Mouse (Mus musculus): Measurements from ENCODE around the gene Slit3. TPM values are rescaled to one million over a fixed set of nuclear protein-coding genes. Genes with fewer than 3 reads are reported as not detected.

Slit3 gene
- polyA plus RNA-seq, 1 experiment, result 211 TPM

DNA sequence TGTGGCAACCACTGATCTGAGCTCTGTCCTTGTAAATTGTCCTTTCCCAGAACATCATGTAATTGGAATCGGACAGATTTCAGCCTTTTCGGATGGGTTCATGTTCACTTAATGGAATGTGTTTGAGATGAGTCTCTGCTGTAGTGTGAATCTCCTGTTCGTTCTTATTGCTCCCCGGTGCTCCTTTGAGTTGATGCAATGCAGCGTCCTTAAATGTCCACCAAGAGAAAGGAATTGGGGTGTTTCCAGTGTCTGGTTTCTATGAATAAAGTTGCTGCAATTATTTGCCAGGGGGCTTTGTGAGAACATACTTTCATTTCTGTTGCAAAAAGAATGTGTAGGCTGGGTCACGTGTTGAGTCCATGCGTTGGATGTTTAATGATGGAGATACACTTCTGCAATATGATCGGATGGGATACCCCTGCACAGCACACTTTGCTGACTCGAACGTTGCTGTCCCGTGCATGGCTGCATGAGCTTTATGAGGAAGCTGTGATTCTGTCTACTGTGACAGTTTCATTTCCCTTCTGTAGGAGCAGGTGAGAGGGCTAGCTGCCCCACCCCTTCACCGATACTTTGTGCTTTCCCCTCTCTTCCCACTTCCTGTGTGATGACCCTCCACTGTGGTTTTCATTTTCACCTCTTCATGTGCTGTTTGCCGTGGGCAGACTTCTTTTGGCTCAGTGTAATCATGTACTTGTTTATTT is 30.2 kb upstream of the Slit3 start:
- no peak for TF ChIP-seq CTCF (IDR thresholded peaks at IDR 0.05; ENCODE audit: borderline replicate concordance, insufficient read depth, low read length)
- Histone ChIP-seq H3K4me3 (ENCODE audit: insufficient read depth, low read length) (no peak overlapping the region), H3K4me1 (ENCODE audit: control insufficient read depth, insufficient read depth, low read length) (peaks cover 5% of the 10 kb centered on the region), H3K27ac (ENCODE audit: insufficient read depth, low read length) (no peak overlapping the region)

DNA sequence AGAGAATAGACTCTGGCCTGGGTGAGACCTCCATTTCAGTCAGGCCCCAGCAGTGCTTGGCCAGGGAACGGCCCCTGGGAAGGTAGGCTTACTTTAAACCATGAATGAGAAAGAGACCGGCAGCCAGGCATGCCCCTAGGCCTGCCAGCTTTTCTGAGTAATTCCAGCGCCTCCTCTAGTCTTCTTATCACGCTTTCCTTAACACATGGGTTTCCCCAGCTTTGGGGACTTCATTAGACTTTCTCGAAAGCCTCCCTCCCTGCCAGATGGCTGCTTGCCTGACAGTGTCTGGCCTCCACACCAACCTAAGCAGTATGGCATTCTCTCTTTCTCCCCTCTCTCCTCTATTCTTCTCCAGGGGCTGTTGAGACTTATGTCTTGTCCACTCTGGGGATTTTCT is 24.5 kb upstream of the Slit3 start:
- H3K4me1 ChIP-seq (ENCODE audit: control insufficient read depth, insufficient read depth, low read length), result no peaks in the 10 kb centered on the region
- no peak overlapping the region for H3K27ac ChIP-seq (ENCODE audit: insufficient read depth, low read length)
- TF ChIP-seq CTCF (IDR thresholded peaks at IDR 0.05; ENCODE audit: borderline replicate concordance, insufficient read depth, low read length) (no peak), POLR2A (IDR thresholded peaks at IDR 0.05; ENCODE audit: low read depth, low read length) (no peak)
- H3K4me3 ChIP-seq (ENCODE audit: insufficient read depth, low read length), result no peak overlapping the region

DNA sequence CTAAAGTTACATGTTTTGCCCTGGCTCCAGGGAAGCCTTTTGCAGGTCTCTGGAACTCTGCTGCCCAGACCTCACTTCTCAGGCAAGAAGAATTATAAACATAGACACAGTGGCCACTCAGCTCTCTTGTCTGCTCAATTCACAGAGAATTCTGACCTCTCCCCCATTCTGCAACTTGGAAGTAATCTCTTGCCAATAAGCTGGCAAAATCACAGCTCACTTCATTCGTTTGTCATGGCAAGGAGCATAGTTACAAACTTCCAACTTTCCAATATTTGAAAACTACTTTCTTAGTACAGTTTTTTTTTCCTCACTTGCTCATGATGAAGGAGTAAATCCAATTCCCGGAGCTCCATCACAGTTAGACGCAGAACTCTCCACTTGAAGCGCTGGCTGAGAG is 11.2 kb upstream of the Slit3 start:
- no peak for TF ChIP-seq POLR2A (IDR thresholded peaks at IDR 0.05; ENCODE audit: low read depth, low read length)
- no peak for TF ChIP-seq CTCF (IDR thresholded peaks at IDR 0.05; ENCODE audit: borderline replicate concordance, insufficient read depth, low read length)
- H3K4me3 ChIP-seq (ENCODE audit: insufficient read depth, low read length), result no peak overlapping the region
- H3K4me1 ChIP-seq (ENCODE audit: control insufficient read depth, insufficient read depth, low read length), result no peaks in the 10 kb centered on the region
- no peak overlapping the region for H3K27ac ChIP-seq (ENCODE audit: insufficient read depth, low read length)

DNA sequence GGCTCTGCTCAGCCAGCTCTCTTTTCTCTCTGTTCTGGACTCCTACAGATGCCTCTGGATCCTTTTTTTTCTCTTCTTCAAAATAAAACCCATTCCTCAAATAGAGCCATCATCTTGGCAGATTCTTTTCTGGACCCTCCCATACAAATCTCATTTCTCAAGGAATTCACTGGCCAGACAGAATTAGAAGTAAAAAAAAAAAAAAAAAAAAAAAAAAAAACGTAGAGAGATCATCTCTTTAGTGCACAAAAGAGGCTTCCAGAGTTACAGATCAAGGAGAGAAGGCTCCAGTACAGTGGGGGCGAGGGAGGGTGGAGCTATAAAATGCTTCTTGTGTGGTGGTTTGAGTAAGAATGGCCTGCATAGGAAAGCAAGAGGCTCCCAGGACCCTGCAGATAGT is 10.2 kb upstream of the Slit3 start:
- no peak overlapping the region for H3K27ac ChIP-seq (ENCODE audit: insufficient read depth, low read length)
- TF ChIP-seq POLR2A (IDR thresholded peaks at IDR 0.05; ENCODE audit: low read depth, low read length) (no peak), CTCF (IDR thresholded peaks at IDR 0.05; ENCODE audit: borderline replicate concordance, insufficient read depth, low read length) (no peak)
- H3K4me1 ChIP-seq (ENCODE audit: control insufficient read depth, insufficient read depth, low read length), result no peaks in the 10 kb centered on the region
- H3K4me3 ChIP-seq (ENCODE audit: insufficient read depth, low read length), result no peak overlapping the region

DNA sequence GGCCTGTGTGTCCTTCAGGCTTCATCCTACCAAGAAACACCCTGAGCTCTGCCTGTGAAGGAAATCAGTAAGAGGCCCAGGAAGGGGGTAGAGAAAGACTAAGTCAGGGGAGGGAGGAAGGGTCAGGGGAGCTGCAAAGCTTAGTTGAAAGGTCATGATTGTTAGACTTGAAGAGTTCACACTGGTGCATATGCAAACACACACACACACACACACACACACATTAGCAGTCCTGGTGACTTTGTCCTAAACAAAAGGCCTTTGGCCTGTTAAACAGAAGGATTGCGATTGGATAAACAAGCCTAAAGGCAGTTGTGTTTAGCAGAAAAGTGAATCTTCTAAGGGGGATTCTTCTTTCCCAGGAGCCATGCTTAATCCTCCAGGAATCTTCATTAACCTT is 7.7 kb upstream of the Slit3 start:
- no peak overlapping the region for H3K27ac ChIP-seq (ENCODE audit: insufficient read depth, low read length)
- no peak overlapping the region for H3K4me3 ChIP-seq (ENCODE audit: insufficient read depth, low read length)
- TF ChIP-seq POLR2A (IDR thresholded peaks at IDR 0.05; ENCODE audit: low read depth, low read length) (no peak), CTCF (IDR thresholded peaks at IDR 0.05; ENCODE audit: borderline replicate concordance, insufficient read depth, low read length) (no peak)
- H3K4me1 ChIP-seq (ENCODE audit: control insufficient read depth, insufficient read depth, low read length), result no peaks in the 10 kb centered on the region

DNA sequence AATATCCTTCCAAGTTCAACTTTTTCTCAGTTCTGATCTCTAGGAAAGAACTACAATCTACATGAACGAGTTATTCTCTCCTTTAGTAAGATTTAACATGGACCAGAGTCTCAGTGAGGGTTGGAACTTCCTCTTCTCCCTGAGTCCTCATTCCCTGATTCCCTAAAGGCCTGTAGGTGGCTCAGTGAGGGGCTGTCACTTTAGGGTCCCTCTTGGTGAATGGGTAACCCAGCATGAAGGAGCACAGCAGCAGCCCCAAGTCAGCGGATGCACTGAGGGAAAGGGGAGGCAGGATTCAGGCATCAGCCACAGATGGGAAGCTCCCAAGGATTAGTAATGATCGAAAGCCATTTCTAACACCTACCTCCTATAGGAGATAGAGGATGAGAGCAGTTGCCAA is 4.6 kb upstream of the Slit3 start:
- Histone ChIP-seq H3K4me1 (ENCODE audit: control insufficient read depth, insufficient read depth, low read length) (0 out of 2 replicates have a peak, but pooled peaks cover 4% of the 10 kb centered on the region), H3K27ac (ENCODE audit: insufficient read depth, low read length) (no peak overlapping the region), H3K4me3 (ENCODE audit: insufficient read depth, low read length) (no peak overlapping the region)
- TF ChIP-seq POLR2A (IDR thresholded peaks at IDR 0.05; ENCODE audit: low read depth, low read length) (no peak), CTCF (IDR thresholded peaks at IDR 0.05; ENCODE audit: borderline replicate concordance, insufficient read depth, low read length) (no peak)

DNA sequence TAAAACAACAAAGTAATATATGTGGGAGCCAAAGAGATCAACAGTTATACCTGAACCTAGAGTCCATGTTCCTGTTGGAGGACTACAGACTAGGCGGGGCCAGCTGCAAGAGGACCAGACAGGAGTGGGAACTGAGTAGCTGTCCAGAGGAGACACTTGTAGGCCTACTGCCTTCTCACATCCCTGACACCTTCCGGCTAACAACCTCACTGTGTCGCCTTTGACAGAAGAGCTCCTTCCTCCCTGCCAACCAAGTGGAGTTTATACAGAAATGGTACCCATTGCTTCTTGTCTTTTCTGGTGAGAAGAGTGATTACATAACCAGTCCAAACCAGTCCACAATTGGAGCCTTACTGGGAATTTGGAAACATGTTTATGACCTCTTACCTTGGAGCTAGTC is 3.2 kb upstream of the Slit3 start:
- Histone ChIP-seq H3K4me3 (ENCODE audit: insufficient read depth, low read length) (no peak overlapping the region), H3K27ac (ENCODE audit: insufficient read depth, low read length) (no peak overlapping the region), H3K4me1 (ENCODE audit: control insufficient read depth, insufficient read depth, low read length) (0 out of 2 replicates have a peak, but pooled peaks cover 4% of the 10 kb centered on the region)
- TF ChIP-seq POLR2A (IDR thresholded peaks at IDR 0.05; ENCODE audit: low read depth, low read length) (no peak), CTCF (IDR thresholded peaks at IDR 0.05; ENCODE audit: borderline replicate concordance, insufficient read depth, low read length) (no peak)

DNA sequence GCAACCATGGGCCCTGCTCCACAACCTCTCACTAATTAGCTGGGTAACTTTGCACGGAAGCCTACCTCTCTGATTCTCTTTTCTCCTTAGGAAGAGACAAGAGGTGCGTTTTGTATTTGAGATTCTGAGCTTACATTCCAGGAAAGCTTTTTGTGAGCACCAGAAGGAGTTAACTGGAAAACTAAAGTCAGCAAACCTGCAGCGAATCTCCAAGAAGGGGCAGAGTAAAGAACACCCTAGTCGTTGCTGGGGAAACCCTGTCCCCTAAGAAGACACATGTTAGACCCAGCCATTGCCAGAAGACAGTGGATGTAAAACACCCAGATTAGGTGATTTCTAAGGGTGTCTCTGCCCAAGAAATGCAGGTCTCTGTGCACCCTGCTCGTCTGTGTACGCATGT is 2.3 kb upstream of the Slit3 start:
- Histone ChIP-seq H3K4me3 (ENCODE audit: insufficient read depth, low read length) (no peak overlapping the region), H3K27ac (ENCODE audit: insufficient read depth, low read length) (0 out of 2 replicates have a peak overlapping the region, but pooled peaks have one; percentile 5), H3K4me1 (ENCODE audit: control insufficient read depth, insufficient read depth, low read length) (0 out of 2 replicates have a peak, but pooled peaks cover 4% of the 10 kb centered on the region)
- TF ChIP-seq CTCF (IDR thresholded peaks at IDR 0.05; ENCODE audit: borderline replicate concordance, insufficient read depth, low read length) (no peak), POLR2A (IDR thresholded peaks at IDR 0.05; ENCODE audit: low read depth, low read length) (no peak)

DNA sequence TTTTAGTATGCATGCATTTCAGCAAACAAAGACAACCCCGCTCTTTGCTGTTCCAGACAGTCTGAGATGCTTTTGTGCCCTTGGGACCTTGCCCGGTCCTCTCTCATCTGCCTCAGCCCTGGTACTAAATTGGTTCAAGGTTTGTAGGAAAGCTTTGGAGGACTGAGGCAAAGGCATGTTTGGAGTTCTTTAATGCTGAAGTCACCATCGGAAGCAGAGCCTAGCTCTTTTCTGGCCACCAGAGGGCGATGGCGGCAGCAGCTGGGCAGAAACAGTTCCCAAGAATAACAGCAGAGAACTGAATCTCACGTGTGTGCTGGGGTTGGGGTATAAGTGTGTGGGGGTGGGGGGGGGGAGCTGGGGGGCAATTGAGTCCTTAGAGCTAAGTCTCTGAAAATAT is 1.7 kb upstream of the Slit3 start:
- Histone ChIP-seq H3K4me1 (ENCODE audit: control insufficient read depth, insufficient read depth, low read length) (0 out of 2 replicates have a peak, but pooled peaks cover 4% of the 10 kb centered on the region), H3K4me3 (ENCODE audit: insufficient read depth, low read length) (no peak overlapping the region), H3K27ac (ENCODE audit: insufficient read depth, low read length) (0 out of 2 replicates have a peak overlapping the region, but pooled peaks have one; percentile 5)
- TF ChIP-seq POLR2A (IDR thresholded peaks at IDR 0.05; ENCODE audit: low read depth, low read length), result no peak
- TF ChIP-seq CTCF (IDR thresholded peaks at IDR 0.05; ENCODE audit: borderline replicate concordance, insufficient read depth, low read length), result peak; percentile 90

DNA sequence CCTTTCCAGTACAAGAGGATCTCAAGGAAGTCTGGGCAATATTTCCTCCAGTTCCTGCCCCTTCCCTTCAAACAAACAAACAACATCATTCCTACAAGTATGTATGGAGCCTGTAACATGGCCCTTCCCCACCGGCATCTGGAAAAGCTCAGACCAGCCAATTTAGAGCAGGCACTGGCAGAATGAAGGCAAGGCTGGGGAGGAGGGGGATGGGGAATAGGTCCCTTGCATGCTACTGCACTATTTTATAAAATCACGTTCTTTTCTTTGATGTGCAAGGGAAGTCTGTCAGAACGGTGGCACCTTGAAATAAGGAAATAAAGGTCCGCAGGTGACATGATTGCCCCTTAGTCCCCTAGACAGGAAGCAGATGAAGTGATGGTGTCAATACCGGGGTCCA is 948 bp upstream of the Slit3 start:
- Histone ChIP-seq H3K4me3 (ENCODE audit: insufficient read depth, low read length) (no peak overlapping the region), H3K4me1 (ENCODE audit: control insufficient read depth, insufficient read depth, low read length) (0 out of 2 replicates have a peak, but pooled peaks cover 4% of the 10 kb centered on the region), H3K27ac (ENCODE audit: insufficient read depth, low read length) (peak overlapping the region; percentile 53)

More for the DNA sequence above, 948 bp upstream of the Slit3 start:
- TF ChIP-seq CTCF (IDR thresholded peaks at IDR 0.05; ENCODE audit: borderline replicate concordance, insufficient read depth, low read length) (no peak), POLR2A (IDR thresholded peaks at IDR 0.05; ENCODE audit: low read depth, low read length) (no peak)
